ENCODE assay signal across 23 mouse cellular contexts in the genomic region with DNA sequence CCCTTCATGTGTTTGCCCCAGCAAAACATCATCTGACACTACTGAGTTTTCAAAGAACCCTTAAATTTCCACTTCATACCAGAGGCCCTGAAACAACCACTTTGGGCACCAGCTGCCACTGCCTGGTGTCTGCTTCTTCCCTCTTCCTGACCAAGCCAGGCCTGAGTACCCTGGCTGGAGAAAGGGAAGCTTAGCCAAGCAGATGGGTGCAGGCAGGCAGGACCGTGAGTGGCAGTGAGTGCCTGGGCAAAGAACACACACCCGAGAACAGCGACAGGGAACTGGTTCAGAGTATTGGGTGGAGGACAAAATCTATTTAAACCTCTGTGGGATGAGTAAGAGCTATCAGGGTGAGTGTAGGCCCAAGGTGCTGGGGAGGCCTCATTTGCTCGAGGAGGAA. TPM values are rescaled to one million over a fixed set of nuclear protein-coding genes. Genes with fewer than 3 reads are reported as not detected.
"Had no signal": no experiment of that assay in that cellular context is flagged by ENCODE, and none has a peak within 500 bp of the region (broad histone marks: within the 10 kb centered on the region; RNA-seq: fewer than 3 reads in every experiment).

No protein-coding gene starts in this region.

- H3K27ac ChIP-seq: heart, adult 2 months; heart, embryonic 10.5 days; hindbrain, embryonic 10.5 days; hindbrain, embryonic 12.5 days; hindbrain, embryonic 14.5 days; limb, embryonic 13.5 days; limb, embryonic 15.5 days; liver, embryonic 12.5 days; liver, embryonic 14.5 days had no signal

- DNase-seq: gastrocnemius, postnatal 14 days; gastrocnemius, postnatal 36 days; heart, adult 2 months; heart, postnatal 4 days; kidney, adult 11 months; kidney, adult 2 months; kidney, postnatal 10 days; kidney, postnatal 25 days; kidney, postnatal 4 days; layer of hippocampus, adult 9-11 months; layer of hippocampus, postnatal 36 days; left cerebral cortex, postnatal 4 days had no signal

- H3K4me1 ChIP-seq: heart, embryonic 12.5 days; hindbrain, embryonic 10.5 days; hindbrain, embryonic 12.5 days; limb, embryonic 13.5 days; limb, embryonic 15.5 days; liver, embryonic 12.5 days had no signal

- H3K4me3 ChIP-seq: heart, adult 2 months; heart, embryonic 10.5 days; heart, embryonic 12.5 days; hindbrain, embryonic 10.5 days; hindbrain, embryonic 12.5 days; limb, embryonic 13.5 days; limb, embryonic 15.5 days; liver, embryonic 12.5 days had no signal

- ATAC-seq: hindbrain, embryonic 16.5 days; intestine, embryonic 16.5 days; liver, embryonic 12.5 days had no signal

RNA-seq across cellular contexts. Expression of a gene that starts 5.7 kb away (rescaled TPM):
- polyA plus RNA-seq: heart, embryonic 10.5 days had no signal
